Mouse (Mus musculus) v-Abl transformed pro-B cells (cell line): ENCODE data around the gene Srpk2.
"Not testable (repeated sequence)": the region's sequence is repeated elsewhere in the genome, so short reads cannot be mapped to it uniquely, and the experiment has no call there.

ENCODE experiments used
- in situ Hi-C, 2 experiments: fragments of 400-800 bp; cut with MboI; formaldehyde crosslinking; loops; one replicate each; pipeline ENCODE4 v1.15.1; 2025; ENCODE audit not compliant: unreplicated experiment in 2 of 2

Srpk2 gene

DNA sequence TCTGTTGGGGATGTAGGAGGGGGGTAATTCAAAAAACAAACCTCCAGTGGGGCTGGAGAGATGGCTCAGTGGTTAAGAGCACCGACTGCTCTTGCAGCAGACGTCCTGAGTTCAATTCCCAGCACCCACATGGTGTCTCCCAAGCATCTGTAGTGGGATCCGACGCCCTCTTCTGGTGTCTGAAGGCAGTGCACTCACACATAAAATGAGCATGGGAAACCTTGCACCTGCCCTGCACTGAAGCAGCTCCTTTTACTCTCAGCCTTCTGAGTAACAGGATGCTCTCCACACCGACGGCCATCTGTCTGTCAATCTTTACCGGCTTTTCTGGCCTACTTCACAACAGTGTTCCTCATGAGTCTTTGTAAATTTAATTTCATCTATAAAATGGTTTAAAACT is 65.8 kb downstream of the Srpk2 start:
- in situ Hi-C loops, result no loop called here

GRCm38 (mm10) chr5:23617104-23617415 is 67.4 kb downstream of the Srpk2 start:
- in situ Hi-C loops, result no loop called here

DNA sequence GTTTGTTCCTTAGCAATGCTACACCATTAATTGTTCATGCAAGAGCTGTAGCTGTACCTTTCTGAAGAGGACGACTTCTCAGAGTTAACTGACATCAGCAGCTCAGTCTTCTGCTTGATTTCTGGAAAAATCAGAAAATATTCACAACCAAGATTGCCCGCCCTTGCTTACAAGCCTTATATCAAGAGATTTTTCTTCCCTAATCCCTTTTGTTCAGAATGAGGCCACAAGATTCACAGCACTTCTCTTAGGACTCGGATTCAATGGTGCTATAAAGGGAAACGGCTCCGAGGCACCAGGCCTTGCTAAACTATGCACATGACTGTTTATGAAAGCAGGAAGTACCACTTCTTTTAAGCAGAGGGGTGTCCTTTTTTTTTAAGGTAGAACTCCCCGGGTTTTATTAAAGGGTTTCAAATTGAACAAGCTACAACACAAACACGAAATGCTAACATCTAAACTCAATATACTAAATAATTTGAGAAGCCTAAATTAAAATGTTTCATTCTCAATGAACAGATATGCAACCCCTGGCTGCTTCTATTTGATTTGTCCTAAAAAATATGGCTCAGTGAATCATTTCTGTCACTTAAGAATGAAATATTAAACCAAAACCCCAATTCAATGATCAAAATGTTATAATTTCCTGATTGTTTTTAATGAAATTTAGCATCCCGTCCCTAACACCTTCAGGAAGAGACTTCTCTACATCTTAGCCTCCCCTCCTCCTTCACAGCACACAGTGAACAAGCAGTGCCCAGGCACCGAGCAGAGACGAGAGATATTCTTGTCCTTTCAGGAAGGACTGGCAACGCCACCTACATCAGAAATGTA is 67.9 kb downstream of the Srpk2 start:
- in situ Hi-C loops, result no loop called here

DNA sequence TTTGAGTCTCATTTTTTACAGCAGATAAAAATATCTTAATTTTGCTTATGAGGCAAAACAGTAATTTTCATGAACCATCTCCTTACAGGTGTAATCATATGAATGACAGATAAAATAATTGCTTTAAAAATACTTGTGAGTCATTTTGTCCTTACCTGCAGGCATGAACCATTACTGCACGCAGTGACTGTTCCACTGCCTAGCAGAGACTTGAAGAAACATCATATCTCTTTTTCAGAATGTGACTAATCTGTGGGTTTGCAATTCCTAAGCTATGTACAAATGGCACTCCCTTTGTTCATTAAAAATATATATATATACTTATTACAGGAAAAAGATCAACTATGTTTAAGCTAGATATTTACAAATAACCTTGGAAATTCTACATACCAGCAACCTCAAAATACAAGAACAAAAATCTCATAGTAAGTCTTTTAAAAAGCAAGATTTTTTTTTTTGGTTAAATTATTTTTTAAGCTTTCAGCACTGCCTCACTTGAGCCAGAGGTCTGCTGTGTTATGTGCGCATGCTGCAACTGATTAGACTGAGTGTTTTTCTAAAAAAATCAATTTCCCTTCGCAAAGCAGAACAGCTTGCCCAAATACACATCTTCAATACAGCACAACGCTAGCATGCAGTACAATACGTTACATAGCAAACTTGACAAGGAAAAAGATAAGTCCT is 68.7 kb downstream of the Srpk2 start:
- in situ Hi-C loops, result no loop called here

DNA sequence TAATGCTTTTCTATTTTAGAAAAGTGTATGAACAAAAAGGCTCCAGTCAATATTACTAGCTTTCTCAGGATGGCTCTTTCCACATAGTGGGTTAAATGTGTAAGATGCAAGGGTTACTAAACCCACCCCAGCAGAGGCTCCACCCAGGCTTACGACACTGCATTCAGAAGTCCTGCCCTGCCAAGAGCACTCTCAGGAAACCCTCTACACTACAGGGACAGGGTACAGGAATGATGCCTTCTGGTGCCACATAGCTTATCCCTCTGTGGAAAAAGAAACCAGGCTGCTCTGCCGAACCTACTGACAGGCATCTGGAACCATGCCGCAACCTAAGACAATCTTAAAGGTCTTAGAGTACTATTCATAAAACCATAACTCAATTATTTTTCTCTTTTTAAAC is 71.6 kb downstream of the Srpk2 start:
- in situ Hi-C loops, result no loop called here

DNA sequence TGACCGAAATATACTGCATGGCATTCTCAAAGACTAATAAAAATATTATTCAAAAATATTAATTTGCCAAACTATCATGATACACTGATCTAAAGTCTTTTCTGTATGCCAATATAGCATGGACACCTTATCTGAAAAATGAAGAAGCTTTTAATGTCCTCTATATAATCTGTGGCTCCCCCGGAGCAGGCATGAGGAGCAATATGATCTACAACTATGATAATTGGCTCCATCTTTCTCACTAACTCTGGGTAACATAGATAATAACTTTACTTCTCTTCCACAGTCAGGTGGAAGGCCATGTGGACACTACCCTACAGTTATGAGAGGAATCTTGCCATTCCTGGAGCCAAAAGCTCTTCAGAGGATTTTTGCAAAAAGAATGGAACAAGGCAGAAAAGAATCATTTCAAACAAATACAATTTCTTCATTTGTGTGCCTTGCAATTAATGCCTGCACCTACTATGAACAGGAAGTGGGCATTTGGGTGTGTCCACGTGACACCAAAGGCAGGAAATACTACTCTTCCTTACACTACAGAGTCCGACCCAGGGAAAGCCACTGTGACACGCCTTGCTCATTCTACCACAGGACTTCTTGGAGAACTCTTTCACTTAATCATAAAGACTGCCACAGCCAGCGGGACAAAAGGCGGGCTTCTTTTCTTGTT is 80.2 kb downstream of the Srpk2 start:
- in situ Hi-C loops, result no loop called here

- in situ Hi-C loops, result no loop called here
Observed at GRCm38 (mm10) chr5:23599750-23600537, 84.5 kb downstream of the Srpk2 start.

- in situ Hi-C loops, result no loop called here
Observed at GRCm38 (mm10) chr5:23599171-23599570, 85.2 kb downstream of the Srpk2 start.

DNA sequence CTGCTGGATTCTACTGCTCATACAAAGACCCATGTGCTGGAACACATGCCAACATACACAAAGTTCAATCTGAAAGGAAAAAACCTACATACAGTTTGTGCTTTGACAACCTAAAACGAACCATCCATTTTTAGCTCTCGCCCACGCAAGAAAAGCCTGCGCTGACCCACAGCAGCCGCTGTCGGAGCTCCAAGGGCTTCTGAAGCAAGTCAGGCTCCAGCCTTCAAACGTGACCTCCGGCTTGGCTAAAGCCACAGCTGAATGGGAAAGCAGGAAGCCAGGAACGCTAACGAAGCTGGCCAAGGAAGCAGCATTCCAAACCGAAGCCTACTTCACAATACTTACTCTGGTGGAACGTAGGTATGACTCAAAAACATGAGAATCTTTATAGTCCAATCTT is 85.9 kb downstream of the Srpk2 start:
- in situ Hi-C loops, result no loop called here

GRCm38 (mm10) chr5:23597999-23598398 is 86.4 kb downstream of the Srpk2 start:
- in situ Hi-C loops, result no loop called here

DNA sequence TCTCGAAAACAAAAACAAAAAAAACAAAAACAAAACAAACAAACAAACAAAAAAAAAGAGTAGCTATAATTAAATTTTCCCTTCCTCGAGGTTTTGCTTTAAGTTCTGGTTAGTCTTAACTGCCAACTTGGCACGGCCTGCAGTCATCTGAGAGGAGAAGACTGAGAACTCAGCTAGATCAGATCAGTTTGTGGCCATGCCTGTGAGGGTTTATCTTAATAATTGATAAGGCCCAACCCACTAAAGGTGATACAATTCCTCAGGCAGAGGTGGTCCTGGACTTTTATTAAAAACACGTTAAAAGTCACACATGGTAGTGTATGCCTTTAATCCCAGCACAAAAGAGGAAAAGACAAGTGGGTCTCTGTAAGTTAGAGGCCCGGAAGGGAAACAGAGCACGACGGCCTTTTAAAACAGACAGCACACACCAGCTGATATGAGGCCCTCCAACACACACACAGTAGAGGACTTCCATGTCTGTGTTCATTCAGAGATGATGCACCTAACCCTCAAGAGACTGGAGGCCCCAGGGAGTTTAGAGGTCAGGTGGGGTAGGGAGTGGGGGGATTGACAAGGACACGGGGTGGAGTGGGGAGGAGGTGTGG is 87.1 kb downstream of the Srpk2 start:
- in situ Hi-C loops, result no loop called here

GRCm38 (mm10) chr5:23596326-23596965 is 88.0 kb downstream of the Srpk2 start:
- in situ Hi-C loops, result no loop called here

DNA sequence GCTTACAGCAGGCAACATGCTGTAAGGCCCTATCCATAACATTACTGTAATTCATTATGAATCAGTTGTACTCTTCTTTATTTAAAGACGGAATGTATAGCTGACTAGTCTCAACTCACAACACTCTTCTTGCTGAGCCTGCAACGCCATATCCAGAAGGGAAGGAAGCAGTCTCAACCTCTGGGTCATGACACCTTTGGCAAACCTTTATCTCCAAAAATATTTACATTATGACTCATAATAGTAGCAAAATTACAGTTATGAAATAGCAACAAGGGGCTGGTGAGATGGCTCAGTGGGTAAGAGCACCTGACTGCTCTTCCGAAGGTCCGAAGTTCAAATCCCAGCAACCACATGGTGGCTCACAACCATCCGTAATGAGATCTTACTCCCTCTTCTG is 94.1 kb downstream of the Srpk2 start:
- in situ Hi-C loops, result not testable (repeated sequence)

GRCm38 (mm10) chr5:23587614-23588013 is 96.8 kb downstream of the Srpk2 start:
- in situ Hi-C loops, result no loop called here

DNA sequence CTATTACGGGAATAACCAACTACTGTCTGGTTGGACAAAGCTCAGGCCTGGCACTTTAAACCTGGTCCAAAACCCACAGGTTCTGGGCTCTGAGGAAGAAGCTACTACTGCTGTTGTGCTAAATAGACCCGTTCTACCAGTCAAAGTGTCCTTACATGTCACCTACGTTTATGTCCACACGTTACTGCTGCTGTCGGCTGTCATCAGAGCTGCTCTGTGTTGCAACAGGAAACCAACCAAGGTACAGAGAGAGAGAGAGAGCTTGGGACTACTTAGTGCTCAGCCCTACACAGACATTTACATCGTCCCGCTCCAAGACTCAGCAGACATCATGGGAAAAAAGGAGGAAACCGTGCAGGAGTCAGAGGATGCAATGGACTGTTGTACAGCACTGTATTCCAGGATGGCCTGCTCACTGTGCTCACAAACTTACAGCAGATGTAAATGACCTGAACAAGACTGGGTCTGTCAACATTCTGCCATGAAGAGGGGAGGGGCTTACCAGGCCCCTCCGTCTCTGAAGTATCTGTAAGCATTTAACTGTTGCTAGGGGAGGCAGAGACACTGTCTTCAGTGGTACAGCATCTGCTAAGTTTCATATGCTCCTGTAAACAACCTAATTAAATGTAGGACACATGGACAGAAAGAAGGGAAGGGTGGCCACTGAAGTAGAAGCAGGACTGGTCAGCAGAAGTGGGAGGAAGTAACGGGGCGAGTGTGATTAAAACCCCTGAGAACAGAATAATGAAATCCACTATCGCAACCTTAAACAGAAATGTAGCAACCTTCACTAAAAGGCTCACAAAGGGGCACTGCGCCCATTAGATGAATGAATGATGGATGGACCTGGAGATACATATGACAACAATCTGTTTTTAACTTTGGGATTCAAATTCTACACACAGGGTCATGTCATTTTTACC is 97.6 kb downstream of the Srpk2 start:
- in situ Hi-C loops, result no loop called here

DNA sequence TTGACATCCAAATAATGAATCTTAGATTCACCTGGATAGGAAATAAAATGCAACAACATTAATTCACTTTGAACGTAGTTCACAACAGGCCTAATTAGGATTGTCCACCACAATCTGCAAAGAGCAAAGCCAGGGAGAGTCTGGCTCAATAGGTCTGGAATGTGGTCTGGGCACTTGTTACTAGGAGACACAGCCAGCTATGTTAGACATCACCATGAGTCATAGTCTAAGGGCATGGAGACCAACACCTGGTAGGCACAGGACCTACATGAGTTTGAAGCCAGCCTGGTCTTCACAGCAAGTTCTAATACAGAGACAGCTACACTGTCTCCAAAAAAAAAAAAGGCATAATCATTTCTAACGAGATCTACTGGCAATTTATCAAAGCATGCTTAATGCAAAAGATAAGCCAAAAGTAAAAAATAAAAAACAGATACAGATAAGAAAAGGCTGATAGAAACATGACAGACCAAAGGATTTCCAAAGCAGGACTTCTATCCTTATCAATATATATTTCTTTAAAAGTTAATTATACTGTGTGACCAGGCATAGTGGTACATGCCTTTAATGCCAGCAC is 102.8 kb downstream of the Srpk2 start:
- in situ Hi-C loops, result no loop called here

- in situ Hi-C loops, result no loop called here
Observed at GRCm38 (mm10) chr5:23579120-23579880, 105.1 kb downstream of the Srpk2 start.
